Mouse (Mus musculus): ENCODE measurements around the gene Ppdpf. TPM values are rescaled to one million over a fixed set of nuclear protein-coding genes. Genes with fewer than 3 reads are reported as not detected.

Gene Ppdpf
- polyA plus RNA-seq, 1 experiment from 2014 or later, result 458 TPM

Other genes starting within 250 kb of the Ppdpf start
- 21.7 and 25.5 TPM in 2 replicates for gene Nkain4, start 232.5 kb upstream of the Ppdpf start, polyA plus RNA-seq (2016; fragmentation: Nextera tagmentation; extraction: Ambion mirVana)
- 113 and 116 TPM in 2 replicates for gene Arfgap1, start 220.0 kb upstream of the Ppdpf start, polyA plus RNA-seq (2016; fragmentation: Nextera tagmentation; extraction: Ambion mirVana)
- 1.3 and 1.7 TPM in 2 replicates for gene Col20a1, start 200.7 kb upstream of the Ppdpf start, polyA plus RNA-seq (2016; fragmentation: Nextera tagmentation; extraction: Ambion mirVana)
- gene Chrna4, start 143.7 kb upstream of the Ppdpf start, polyA plus RNA-seq (2016; fragmentation: Nextera tagmentation; extraction: Ambion mirVana), result 5.5 and 7.1 TPM in 2 replicates
- gene Kcnq2, start 51.9 kb upstream of the Ppdpf start, polyA plus RNA-seq (2016; fragmentation: Nextera tagmentation; extraction: Ambion mirVana), result 2.8 and 4.9 TPM in 2 replicates
- 0.22 and 0.42 TPM in 2 replicates for gene Eef1a2, start 30.2 kb upstream of the Ppdpf start, polyA plus RNA-seq (2016; fragmentation: Nextera tagmentation; extraction: Ambion mirVana)
- gene Ptk6, start 15.5 kb downstream of the Ppdpf start, polyA plus RNA-seq (2016; fragmentation: Nextera tagmentation; extraction: Ambion mirVana), result not detected in 2 replicates
- 0.12 TPM in 1 of 2 replicates, not detected in the other for gene Srms, start 25.9 kb downstream of the Ppdpf start, polyA plus RNA-seq (2016; fragmentation: Nextera tagmentation; extraction: Ambion mirVana)
- 0.14 and 0.39 TPM in 2 replicates for gene Fndc11, start 32.8 kb downstream of the Ppdpf start, polyA plus RNA-seq (2016; fragmentation: Nextera tagmentation; extraction: Ambion mirVana)
- gene Helz2, start 54.8 kb downstream of the Ppdpf start, polyA plus RNA-seq (2016; fragmentation: Nextera tagmentation; extraction: Ambion mirVana), result 1.0 and 1.3 TPM in 2 replicates
- gene Gmeb2, start 100.8 kb downstream of the Ppdpf start, polyA plus RNA-seq (2016; fragmentation: Nextera tagmentation; extraction: Ambion mirVana), result 19.7 and 20.3 TPM in 2 replicates
- 57.3 and 91.3 TPM in 2 replicates for gene Stmn3, start 127.3 kb downstream of the Ppdpf start, polyA plus RNA-seq (2016; fragmentation: Nextera tagmentation; extraction: Ambion mirVana)
- 54.0 and 62.4 TPM in 2 replicates for gene Rtel1, start 132.5 kb downstream of the Ppdpf start, polyA plus RNA-seq (2016; fragmentation: Nextera tagmentation; extraction: Ambion mirVana)
- gene Zgpat, start 177.7 kb downstream of the Ppdpf start, polyA plus RNA-seq (2016; fragmentation: Nextera tagmentation; extraction: Ambion mirVana), result 61.6 and 69.7 TPM in 2 replicates
- 73.3 and 77.5 TPM in 2 replicates for gene Arfrp1, start 178.2 kb downstream of the Ppdpf start, polyA plus RNA-seq (2016; fragmentation: Nextera tagmentation; extraction: Ambion mirVana)
- gene Lime1, start 192.8 kb downstream of the Ppdpf start, polyA plus RNA-seq (2016; fragmentation: Nextera tagmentation; extraction: Ambion mirVana), result 29.2 and 36.5 TPM in 2 replicates

Measured in embryonic facial prominence, embryonic 12.5 days (tissue).